ENCODE assay signal across 10 mouse cellular contexts in genomic region chr9:41918657-41919380, GRCm38 (mm10).
DNase-seq lines count a peak whose midpoint lies in the region; ATAC-seq and TF ChIP-seq lines count a peak whose summit lies in the region.
"Had no signal": no experiment of that assay in that cellular context is flagged by ENCODE, and none has a peak within 500 bp of the region (broad histone marks: within the 10 kb centered on the region; RNA-seq: fewer than 3 reads in every experiment).

No protein-coding gene starts in this region.

- H3K4me1 ChIP-seq in forebrain, embryonic 15.5 days, result peaks cover 40% of the 10 kb centered on the region
- peaks cover 14% of the 10 kb centered on the region for H3K4me1 ChIP-seq in midbrain, embryonic 11.5 days (ENCODE audit: control insufficient read depth, insufficient read depth, low read length)
- no peaks in the 10 kb centered on the region for H3K4me1 ChIP-seq in cerebellum, adult 2 months (ENCODE audit: control insufficient read depth, insufficient read depth, low read length)
- H3K4me1 ChIP-seq: megakaryocyte, embryonic 14.5 days had no signal

- WGBS in forebrain, embryonic 15.5 days, result 8% methylated on average over 14 of the region's 14 CpGs
- 54% methylated on average over 14 of the region's 14 CpGs for WGBS in midbrain, embryonic 11.5 days
- WGBS in cerebellum, adult 2 months, result 29% methylated on average over 14 of the region's 14 CpGs

- H3K4me3 ChIP-seq in forebrain, embryonic 15.5 days, result no peak overlapping the region
- no peak overlapping the region for H3K4me3 ChIP-seq in midbrain, embryonic 11.5 days (ENCODE audit: low read depth, low read length)
- H3K4me3 ChIP-seq in cerebellum, adult 2 months (replicated peaks; ENCODE audit: insufficient read depth, low read depth, low read length), result no peak overlapping the region
- H3K4me3 ChIP-seq: megakaryocyte, embryonic 14.5 days had no signal

- H3K36me3 ChIP-seq in forebrain, embryonic 15.5 days, result no peaks in the 10 kb centered on the region
- H3K36me3 ChIP-seq in midbrain, embryonic 11.5 days (ENCODE audit: control insufficient read depth, insufficient read depth, low read length), result no peaks in the 10 kb centered on the region

- H3K9me3 ChIP-seq in forebrain, embryonic 15.5 days, result no peaks in the 10 kb centered on the region
- no peaks in the 10 kb centered on the region; the same call in 1 of the 2 replicates for H3K9me3 ChIP-seq in midbrain, embryonic 11.5 days (ENCODE audit: control insufficient read depth, low read length)
- H3K9me3 ChIP-seq: megakaryocyte, embryonic 14.5 days had no signal

- DNase-seq in embryo, embryonic 11 days, result peak; percentile 27
- no peak for DNase-seq in embryo, embryonic 10 days (ENCODE audit: low spot score)
- peak; percentile 96 for DNase-seq in Muller cell, postnatal 12 days (ENCODE audit: inconsistent ontology term)
- DNase-seq in midbrain, embryonic 11.5 days (ENCODE audit: low spot score, missing footprints), result no peak
- no peak for DNase-seq in spleen, adult 12 weeks (ENCODE audit: low spot score)
- no peak for DNase-seq in cerebellum, adult 2 months
- DNase-seq in urinary bladder, adult 2 months (ENCODE audit: low spot score), result no peak

- peak overlapping the region; percentile 90 for H3K27ac ChIP-seq in forebrain, embryonic 15.5 days (replicated peaks)
- H3K27ac ChIP-seq in midbrain, embryonic 11.5 days (ENCODE audit: low read depth, low read length), result peak overlapping the region; percentile 35
- H3K27ac ChIP-seq in cerebellum, adult 2 months (ENCODE audit: insufficient read depth, low read length), result no peak overlapping the region

- peak; percentile 88 for ATAC-seq in forebrain, embryonic 15.5 days (replicated peaks)
- ATAC-seq in midbrain, embryonic 11.5 days (ENCODE audit: low FRiP score), result no peak
- ATAC-seq: Patski had no signal

- H3K4me2 ChIP-seq in forebrain, embryonic 15.5 days (replicated peaks), result peak overlapping the region; percentile 24
- H3K4me2 ChIP-seq in midbrain, embryonic 11.5 days, result no peak overlapping the region

- TF ChIP-seq POLR2A in cerebellum, adult 2 months (IDR thresholded peaks at IDR 0.05; ENCODE audit: borderline replicate concordance, insufficient read depth, low read length), result no peak

- TF ChIP-seq CTCF in cerebellum, adult 2 months (IDR thresholded peaks at IDR 0.05; ENCODE audit: borderline replicate concordance, insufficient read depth, low read depth, low read length), result no peak

- no peak overlapping the region for H3K9ac ChIP-seq in forebrain, embryonic 15.5 days (replicated peaks)
- H3K9ac ChIP-seq in midbrain, embryonic 11.5 days (ENCODE audit: low read length), result peak overlapping the region; percentile 16; the same call in 1 of the 2 replicates

- no peaks in the 10 kb centered on the region for H3K27me3 ChIP-seq in forebrain, embryonic 15.5 days
- H3K27me3 ChIP-seq in midbrain, embryonic 11.5 days (ENCODE audit: control insufficient read depth, insufficient read depth, low read length), result no peaks in the 10 kb centered on the region
- no peaks in the 10 kb centered on the region; the same call in 1 of the 2 replicates for H3K27me3 ChIP-seq in cerebellum, adult 2 months (ENCODE audit: control insufficient read depth, insufficient read depth, low read length)
- H3K27me3 ChIP-seq: megakaryocyte, embryonic 14.5 days; Patski had no signal

Comparison
In these comparisons a context has a peak if more than half of its experiments do, and no peak if none do; other contexts are left out.
1. DNase-seq: peak in embryo, embryonic 11 days (single experiment) and Muller cell, postnatal 12 days (single experiment); none in embryo, embryonic 10 days (single experiment), midbrain, embryonic 11.5 days (single experiment), spleen, adult 12 weeks (single experiment), cerebellum, adult 2 months (0 of 2) and urinary bladder, adult 2 months (single experiment).